Mouse (Mus musculus): ENCODE measurements around the gene Ahctf1. TPM values are rescaled to one million over a fixed set of nuclear protein-coding genes. Genes with fewer than 3 reads are reported as not detected.
"Not testable (repeated sequence)": the region's sequence is repeated elsewhere in the genome, so short reads cannot be mapped to it uniquely, and the experiment has no call there.

The Ahctf1 gene
- polyA plus RNA-seq, 1 experiment from 2014 or later, result 15.1 TPM

DNA sequence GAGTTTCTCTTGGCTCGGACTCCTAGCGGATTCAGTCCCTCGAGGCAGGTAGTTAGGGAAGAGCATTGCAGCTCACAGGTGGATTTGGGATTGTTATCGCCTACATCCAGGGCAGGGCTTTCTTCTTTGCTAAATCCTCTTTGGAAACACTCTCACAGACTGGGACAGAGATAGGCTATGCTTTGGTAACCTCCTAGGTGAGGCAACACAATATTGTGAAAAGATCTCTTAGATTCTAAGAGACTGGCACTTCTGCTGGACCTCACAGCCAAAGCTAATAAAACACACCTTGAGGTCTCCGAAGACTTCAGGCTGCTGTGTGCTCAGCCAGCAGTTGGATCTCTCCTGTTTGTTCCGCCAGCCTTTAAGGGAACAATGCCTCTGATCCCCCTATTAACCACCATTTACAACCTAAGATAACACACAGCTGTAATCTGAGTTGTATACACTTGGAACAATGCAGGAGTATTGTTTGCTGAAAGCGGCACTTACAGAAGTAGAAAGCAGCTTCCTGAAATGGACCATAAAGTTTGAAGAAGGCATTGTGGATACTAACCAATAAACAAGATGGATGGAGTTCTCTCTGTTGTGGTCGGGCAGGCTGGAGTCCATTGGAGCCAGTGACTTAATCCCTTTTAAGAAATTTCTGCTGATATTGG is 80.5 kb downstream of the Ahctf1 start:
- no peaks in the 10 kb centered on the region for H3K36me3 ChIP-seq (ENCODE audit: insufficient read depth, low read length)
- no peak for TF ChIP-seq CTCF (IDR thresholded peaks at IDR 0.05; ENCODE audit: low read depth)
- no peaks in the 10 kb centered on the region for H3K9me3 ChIP-seq (replicated peaks; ENCODE audit: low read length)
- H3K27me3 ChIP-seq (ENCODE audit: insufficient read depth, low read length), result no peaks in the 10 kb centered on the region
- 45% methylated on average over 8 of the region's 8 CpGs for WGBS
- H3K4me1 ChIP-seq (replicated peaks; ENCODE audit: insufficient read depth, low read length), result no peaks in the 10 kb centered on the region
- ATAC-seq (replicated peaks; ENCODE audit: low FRiP score, low read depth) (peak; percentile 40; the same call in 1 of the 2 replicates), DNase-seq (ENCODE audit: low spot score) (peak; percentile 76)
- H3K9ac ChIP-seq (ENCODE audit: low read depth, low read length), result no peak overlapping the region
- H3K27ac ChIP-seq, result no peak overlapping the region
- H3K4me2 ChIP-seq (ENCODE audit: low read length), result no peak overlapping the region
- no peak overlapping the region for H3K4me3 ChIP-seq (replicated peaks; ENCODE audit: low read depth, low read length)

DNA sequence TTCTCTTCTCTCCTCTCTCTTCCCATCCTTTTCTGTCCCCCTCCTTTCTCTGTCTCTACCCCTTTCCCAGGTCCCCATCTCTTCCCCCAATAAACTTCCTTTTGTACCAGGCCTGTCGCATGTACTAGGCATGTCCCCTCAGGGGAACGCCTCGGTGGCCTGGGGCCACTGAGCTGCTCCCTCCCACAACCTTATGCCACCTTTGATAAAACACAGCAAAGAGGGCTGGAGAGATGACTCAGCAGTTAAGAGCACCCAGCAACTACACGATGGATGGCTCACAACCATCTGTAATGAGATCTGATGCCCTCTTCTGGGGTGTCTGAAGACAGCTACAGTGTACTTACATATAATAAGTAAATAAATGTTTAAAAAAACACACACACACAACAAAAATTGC is 87.7 kb downstream of the Ahctf1 start:
- no peaks in the 10 kb centered on the region for H3K9me3 ChIP-seq (replicated peaks; ENCODE audit: low read length)

DNA sequence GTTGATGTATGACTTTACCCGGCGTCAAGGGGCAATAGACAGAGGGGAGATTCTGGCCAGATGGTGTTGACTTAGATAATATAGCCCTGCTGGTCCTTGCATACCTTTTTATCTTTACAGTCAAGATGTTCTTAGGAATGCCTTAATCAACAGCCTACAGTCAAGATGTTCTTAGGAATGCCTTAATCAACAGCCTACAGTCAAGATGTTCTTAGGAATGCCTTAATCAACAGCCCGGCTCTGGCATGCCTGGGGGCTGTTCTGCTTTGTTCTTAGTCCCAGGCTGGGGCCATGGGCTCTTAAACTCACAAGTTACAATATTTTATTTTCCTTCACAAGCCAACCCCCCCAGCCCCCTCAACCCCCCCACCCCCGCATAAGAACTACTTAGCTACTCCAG is 88.2 kb downstream of the Ahctf1 start:
- H3K9me3 ChIP-seq (replicated peaks; ENCODE audit: low read length); H3K4me3 ChIP-seq (replicated peaks; ENCODE audit: low read depth, low read length); H3K9ac ChIP-seq (ENCODE audit: low read depth, low read length); DNase-seq (ENCODE audit: low spot score); H3K4me1 ChIP-seq (replicated peaks; ENCODE audit: insufficient read depth, low read length); H3K27ac ChIP-seq; H3K4me2 ChIP-seq (ENCODE audit: low read length); H3K36me3 ChIP-seq (ENCODE audit: insufficient read depth, low read length); ATAC-seq (replicated peaks; ENCODE audit: low FRiP score, low read depth); H3K27me3 ChIP-seq (ENCODE audit: insufficient read depth, low read length): not testable (repeated sequence)
- WGBS, result 85% methylated on average over 2 of the region's 4 CpGs

More for the DNA sequence above, 87.7 kb downstream of the Ahctf1 start:
- Histone ChIP-seq H3K4me2 (ENCODE audit: low read length) (no peak overlapping the region), H3K4me3 (replicated peaks; ENCODE audit: low read depth, low read length) (no peak overlapping the region), H3K27me3 (ENCODE audit: insufficient read depth, low read length) (no peaks in the 10 kb centered on the region), H3K9ac (ENCODE audit: low read depth, low read length) (no peak overlapping the region), H3K4me1 (replicated peaks; ENCODE audit: insufficient read depth, low read length) (no peaks in the 10 kb centered on the region), H3K36me3 (ENCODE audit: insufficient read depth, low read length) (no peaks in the 10 kb centered on the region), H3K27ac (no peak overlapping the region)
- ATAC-seq (replicated peaks; ENCODE audit: low FRiP score, low read depth) (no peak), DNase-seq (ENCODE audit: low spot score) (no peak)
- TF ChIP-seq CTCF (IDR thresholded peaks at IDR 0.05; ENCODE audit: low read depth), result no peak
- 90% methylated on average over 4 of the region's 4 CpGs for WGBS

DNA sequence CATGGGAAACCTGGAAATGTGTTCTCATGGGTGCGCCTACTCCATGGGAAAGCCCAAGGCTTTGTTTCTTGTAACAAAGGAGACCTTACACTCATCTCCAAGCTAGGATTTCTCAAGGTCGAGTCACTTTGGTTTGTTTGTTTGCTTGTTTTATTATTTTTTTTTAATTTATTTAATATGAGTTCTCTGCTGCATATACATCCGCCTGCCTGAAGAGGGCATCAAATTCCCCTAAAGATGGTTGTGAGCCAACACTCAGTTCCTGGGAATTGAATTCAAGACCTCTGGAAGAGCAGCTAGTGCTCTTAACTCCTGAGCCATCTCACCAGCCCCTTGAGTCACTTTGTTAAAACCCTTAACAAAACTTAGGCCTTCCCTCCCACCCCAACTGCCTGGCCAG is 90.1 kb downstream of the Ahctf1 start:
- no peaks in the 10 kb centered on the region for H3K4me1 ChIP-seq (replicated peaks; ENCODE audit: insufficient read depth, low read length)
- no peak for ATAC-seq (replicated peaks; ENCODE audit: low FRiP score, low read depth)
- 87% methylated on average over 3 of the region's 3 CpGs for WGBS
- H3K9me3 ChIP-seq (replicated peaks; ENCODE audit: low read length), result no peaks in the 10 kb centered on the region
- H3K27ac ChIP-seq, result no peak overlapping the region
- H3K9ac ChIP-seq (ENCODE audit: low read depth, low read length), result no peak overlapping the region
- no peaks in the 10 kb centered on the region for H3K36me3 ChIP-seq (ENCODE audit: insufficient read depth, low read length)
- no peaks in the 10 kb centered on the region for H3K27me3 ChIP-seq (ENCODE audit: insufficient read depth, low read length)
- no peak overlapping the region for H3K4me3 ChIP-seq (replicated peaks; ENCODE audit: low read depth, low read length)
- TF ChIP-seq CTCF (IDR thresholded peaks at IDR 0.05; ENCODE audit: low read depth), result no peak
- DNase-seq (ENCODE audit: low spot score), result no peak
- no peak overlapping the region for H3K4me2 ChIP-seq (ENCODE audit: low read length)

DNA sequence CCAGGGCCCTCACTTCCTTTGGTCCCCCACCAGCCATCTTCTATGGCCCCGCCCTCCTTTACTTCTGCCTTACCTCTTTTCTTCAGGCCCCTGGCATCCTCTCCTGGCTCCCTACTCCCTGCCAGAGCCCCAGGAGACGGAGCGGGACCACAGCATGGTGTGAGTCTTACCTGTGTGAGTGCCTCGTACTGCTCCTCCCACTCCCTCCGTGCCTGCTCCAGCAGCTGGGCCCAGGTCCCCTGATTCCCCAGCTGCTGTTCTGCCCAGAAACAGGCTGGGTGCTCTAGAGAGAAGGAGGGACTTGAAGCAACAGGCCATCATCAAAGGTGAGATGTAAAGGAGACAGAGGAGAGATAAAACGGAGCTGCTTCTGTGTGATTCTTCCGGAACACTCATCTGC is 90.8 kb downstream of the Ahctf1 start:
- Histone ChIP-seq H3K27ac (no peak overlapping the region), H3K36me3 (ENCODE audit: insufficient read depth, low read length) (no peaks in the 10 kb centered on the region), H3K9ac (ENCODE audit: low read depth, low read length) (no peak overlapping the region), H3K4me1 (replicated peaks; ENCODE audit: insufficient read depth, low read length) (no peaks in the 10 kb centered on the region), H3K4me3 (replicated peaks; ENCODE audit: low read depth, low read length) (no peak overlapping the region), H3K9me3 (replicated peaks; ENCODE audit: low read length) (no peaks in the 10 kb centered on the region), H3K27me3 (ENCODE audit: insufficient read depth, low read length) (no peaks in the 10 kb centered on the region), H3K4me2 (ENCODE audit: low read length) (no peak overlapping the region)
- TF ChIP-seq CTCF (IDR thresholded peaks at IDR 0.05; ENCODE audit: low read depth), result no peak
- DNase-seq (ENCODE audit: low spot score), result no peak
- ATAC-seq (replicated peaks; ENCODE audit: low FRiP score, low read depth), result no peak
- WGBS, result 86% methylated on average over 7 of the region's 7 CpGs

DNA sequence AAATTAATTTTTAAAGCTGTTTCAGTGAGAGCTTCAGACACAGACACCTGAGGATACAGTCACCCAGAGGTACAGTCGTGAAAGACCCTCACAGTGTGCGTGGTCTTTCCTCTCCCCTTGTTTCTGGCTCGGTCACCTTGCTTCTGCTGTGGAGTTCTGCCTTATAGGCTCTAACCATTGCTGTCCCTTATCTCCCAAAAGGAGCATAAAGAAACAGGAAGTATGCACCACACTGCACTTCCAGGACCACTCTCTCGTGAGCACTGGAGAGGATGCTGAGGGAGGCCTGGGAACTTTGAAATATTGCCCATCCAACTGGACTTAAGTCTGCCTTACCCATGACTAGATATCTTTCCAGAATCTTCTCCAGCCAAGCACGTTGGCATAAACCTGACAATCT is 92.7 kb downstream of the Ahctf1 start:
- Histone ChIP-seq H3K4me2 (ENCODE audit: low read length) (no peak overlapping the region), H3K9me3 (replicated peaks; ENCODE audit: low read length) (no peaks in the 10 kb centered on the region), H3K4me3 (replicated peaks; ENCODE audit: low read depth, low read length) (no peak overlapping the region), H3K9ac (ENCODE audit: low read depth, low read length) (no peak overlapping the region), H3K36me3 (ENCODE audit: insufficient read depth, low read length) (no peaks in the 10 kb centered on the region), H3K27me3 (ENCODE audit: insufficient read depth, low read length) (no peaks in the 10 kb centered on the region), H3K4me1 (replicated peaks; ENCODE audit: insufficient read depth, low read length) (no peaks in the 10 kb centered on the region), H3K27ac (no peak overlapping the region)
- no peak for ATAC-seq (replicated peaks; ENCODE audit: low FRiP score, low read depth)
- 76% methylated on average over 5 of the region's 5 CpGs for WGBS
- DNase-seq (ENCODE audit: low spot score), result no peak
- TF ChIP-seq CTCF (IDR thresholded peaks at IDR 0.05; ENCODE audit: low read depth), result no peak

DNA sequence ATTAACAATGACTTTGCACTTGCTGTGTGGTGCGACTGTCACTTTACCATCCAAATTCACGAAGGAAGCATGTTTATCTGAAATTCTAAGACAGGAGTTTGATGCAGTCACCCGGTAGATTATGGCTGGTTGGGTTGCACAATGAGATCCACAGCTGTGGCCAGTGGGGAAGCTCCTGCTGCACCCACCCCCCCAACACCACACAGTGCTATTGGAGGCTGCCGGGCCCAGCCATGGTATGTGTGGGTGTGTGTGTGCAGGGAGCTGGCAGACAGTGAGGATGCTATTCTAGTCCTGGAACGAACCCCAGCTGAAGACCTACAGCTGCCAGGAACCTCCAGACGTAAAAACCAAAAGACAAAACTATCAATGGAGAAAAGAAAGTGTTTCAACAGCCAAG is 94.1 kb downstream of the Ahctf1 start:
- no peaks in the 10 kb centered on the region for H3K36me3 ChIP-seq (ENCODE audit: insufficient read depth, low read length)
- no peaks in the 10 kb centered on the region for H3K4me1 ChIP-seq (replicated peaks; ENCODE audit: insufficient read depth, low read length)
- ATAC-seq (replicated peaks; ENCODE audit: low FRiP score, low read depth), result no peak
- TF ChIP-seq CTCF (IDR thresholded peaks at IDR 0.05; ENCODE audit: low read depth), result no peak
- WGBS, result 64% methylated on average over 6 of the region's 6 CpGs
- DNase-seq (ENCODE audit: low spot score), result peak; percentile 15
- H3K4me2 ChIP-seq (ENCODE audit: low read length), result no peak overlapping the region
- H3K27me3 ChIP-seq (ENCODE audit: insufficient read depth, low read length), result no peaks in the 10 kb centered on the region
- no peak overlapping the region for H3K27ac ChIP-seq
- H3K9ac ChIP-seq (ENCODE audit: low read depth, low read length), result no peak overlapping the region
- no peak overlapping the region for H3K4me3 ChIP-seq (replicated peaks; ENCODE audit: low read depth, low read length)
- H3K9me3 ChIP-seq (replicated peaks; ENCODE audit: low read length), result no peaks in the 10 kb centered on the region
